8 mouse cellular contexts compared by ENCODE assay signal in the genomic region with DNA sequence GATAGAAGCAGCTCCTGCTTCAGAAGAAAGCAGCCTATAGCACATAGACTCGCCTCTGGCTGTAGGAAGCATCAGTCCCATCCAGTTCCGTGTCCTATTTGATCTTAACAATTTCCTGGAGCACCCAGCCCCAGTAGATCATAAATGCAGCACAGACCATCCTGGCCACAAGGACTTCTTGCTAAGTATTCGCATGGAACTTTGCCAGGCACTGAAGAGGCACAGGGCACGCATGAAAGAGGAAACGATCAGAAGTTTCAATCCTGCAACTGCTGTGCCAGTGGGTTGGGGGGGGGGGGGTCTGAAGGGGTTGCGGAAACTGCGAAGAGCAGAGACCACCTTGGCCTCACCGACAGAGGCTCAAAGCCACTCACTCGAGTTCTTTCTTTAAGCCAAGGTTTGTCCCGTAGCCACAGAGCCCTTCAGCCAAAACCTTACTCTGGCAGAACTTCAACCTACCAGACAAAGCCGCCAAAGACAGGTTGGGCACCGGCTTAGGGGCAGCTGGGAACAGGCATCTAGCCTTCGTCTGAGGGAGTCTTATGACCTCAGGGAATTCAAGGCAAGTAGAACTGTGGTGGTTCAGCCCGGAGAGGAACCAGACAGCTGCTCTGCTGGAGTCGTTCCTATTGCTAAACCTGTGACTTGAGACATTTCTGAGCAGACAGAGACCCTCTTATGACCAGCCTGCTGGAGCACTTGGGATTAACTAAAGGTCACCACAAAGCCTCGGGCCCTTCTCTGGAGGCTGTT. TPM values are rescaled to one million over a fixed set of nuclear protein-coding genes. Genes with fewer than 3 reads are reported as not detected.
DNase-seq lines count a peak whose midpoint lies in the region; ATAC-seq and TF ChIP-seq lines count a peak whose summit lies in the region.
"Had no signal": no experiment of that assay in that cellular context is flagged by ENCODE, and none has a peak within 500 bp of the region (broad histone marks: within the 10 kb centered on the region; RNA-seq: fewer than 3 reads in every experiment).

No protein-coding gene starts in this region.

- H3K36me3 ChIP-seq in hindbrain, embryonic 10.5 days = no peaks in the 10 kb centered on the region
- no peaks in the 10 kb centered on the region for H3K36me3 ChIP-seq in hindbrain, embryonic 12.5 days
- no peaks in the 10 kb centered on the region for H3K36me3 ChIP-seq in MEL (ENCODE audit: control insufficient read depth in 1 of 2, insufficient read depth in 2 of 2, low read length in 2 of 2)
- no peaks in the 10 kb centered on the region for H3K36me3 ChIP-seq in embryonic facial prominence, embryonic 14.5 days (ENCODE audit: control insufficient read depth, insufficient read depth, low read length)
- no peaks in the 10 kb centered on the region for H3K36me3 ChIP-seq in limb, embryonic 13.5 days

- H3K27ac ChIP-seq in hindbrain, embryonic 10.5 days = peak overlapping the region; percentile 86
- H3K27ac ChIP-seq in hindbrain, embryonic 12.5 days = no peak overlapping the region
- H3K27ac ChIP-seq in MEL (ENCODE audit: control insufficient read depth, low read depth, low read length) = no peak overlapping the region
- H3K27ac ChIP-seq in embryonic facial prominence, embryonic 14.5 days (replicated peaks; ENCODE audit: low read depth, low read length) = no peak overlapping the region
- H3K27ac ChIP-seq in limb, embryonic 13.5 days = no peak overlapping the region
- H3K27ac ChIP-seq: forebrain, embryonic 13.5 days had no signal

- TF ChIP-seq RAD21 in MEL (IDR thresholded peaks at IDR 0.05; ENCODE audit: low read depth, low read length) = no peak

- no peaks in the 10 kb centered on the region for H3K9me3 ChIP-seq in hindbrain, embryonic 10.5 days
- no peaks in the 10 kb centered on the region for H3K9me3 ChIP-seq in hindbrain, embryonic 12.5 days (replicated peaks)
- no peaks in the 10 kb centered on the region for H3K9me3 ChIP-seq in MEL (replicated peaks; ENCODE audit: insufficient read depth, low read length)
- H3K9me3 ChIP-seq in embryonic facial prominence, embryonic 14.5 days (ENCODE audit: control insufficient read depth, low read length) = no peaks in the 10 kb centered on the region
- H3K9me3 ChIP-seq in limb, embryonic 13.5 days = no peaks in the 10 kb centered on the region
- H3K9me3 ChIP-seq: forebrain, embryonic 13.5 days had no signal

- TF ChIP-seq POLR2A in MEL (IDR thresholded peaks at IDR 0.05; ENCODE audit: control insufficient read depth in 1 of 2, insufficient read depth in 1 of 2, low read depth in 1 of 2, low read length in 2 of 2, poor library complexity in 1 of 2) = no peak

- 87% methylated on average over 16 of the region's 16 CpGs for WGBS in hindbrain, embryonic 10.5 days
- WGBS in hindbrain, embryonic 12.5 days = 78% methylated on average over 16 of the region's 16 CpGs
- 59% methylated on average over 13 of the region's 16 CpGs for WGBS in embryonic facial prominence, embryonic 14.5 days
- WGBS in limb, embryonic 13.5 days = 65% methylated on average over 16 of the region's 16 CpGs

- no peak for TF ChIP-seq CTCF in MEL (IDR thresholded peaks at IDR 0.05 in 2 of 3, conservative IDR thresholded peaks at IDR 0.05 in 1 of 3; ENCODE audit: control insufficient read depth in 1 of 3, insufficient read depth in 1 of 3, low read depth in 2 of 3, low read length in 3 of 3, poor library complexity in 1 of 3, severe bottlenecking in 1 of 3)

- no peak overlapping the region for H3K4me3 ChIP-seq in hindbrain, embryonic 10.5 days
- H3K4me3 ChIP-seq in hindbrain, embryonic 12.5 days = no peak overlapping the region
- H3K4me3 ChIP-seq in MEL (ENCODE audit: control insufficient read depth in 1 of 2, insufficient read depth in 1 of 2, low read depth in 2 of 2, low read length in 2 of 2) = no peak overlapping the region
- H3K4me3 ChIP-seq in embryonic facial prominence, embryonic 14.5 days (ENCODE audit: low read depth, low read length) = no peak overlapping the region; the same call in 1 of the 2 replicates
- H3K4me3 ChIP-seq in limb, embryonic 13.5 days = no peak overlapping the region

- TF ChIP-seq EP300 in MEL (IDR thresholded peaks at IDR 0.05; ENCODE audit: low read depth in 1 of 2, low read length in 2 of 2) = no peak

- ATAC-seq in hindbrain, embryonic 12.5 days (ENCODE audit: low FRiP score) = no peak
- no peak for ATAC-seq in embryonic facial prominence, embryonic 14.5 days (ENCODE audit: low read depth)
- no peak for ATAC-seq in limb, embryonic 13.5 days (ENCODE audit: low FRiP score, low read depth)

- DNase-seq in hindbrain, embryonic 10.5 days (ENCODE audit: low spot score) = no peak
- peak; percentile 54 for DNase-seq in MEL (ENCODE audit: low read depth, low spot score)
- no peak for DNase-seq in embryonic facial prominence, embryonic 14.5 days (ENCODE audit: low spot score)
- no peak for DNase-seq in ovary, adult 18-20 months (ENCODE audit: low spot score)
- DNase-seq in thymus, postnatal 14 days = no peak

- no peak overlapping the region for H3K4me2 ChIP-seq in hindbrain, embryonic 12.5 days (replicated peaks)
- no peak overlapping the region for H3K4me2 ChIP-seq in embryonic facial prominence, embryonic 14.5 days (ENCODE audit: low read depth, low read length)
- 0 out of 2 replicates have a peak overlapping the region, but pooled peaks have one; percentile 71 for H3K4me2 ChIP-seq in limb, embryonic 13.5 days (replicated peaks)

- H3K4me1 ChIP-seq in hindbrain, embryonic 10.5 days (replicated peaks) = peaks cover 49% of the 10 kb centered on the region
- H3K4me1 ChIP-seq in hindbrain, embryonic 12.5 days = peaks cover 37% of the 10 kb centered on the region
- no peaks in the 10 kb centered on the region; a peak in 2 of 4 replicates for H3K4me1 ChIP-seq in MEL (ENCODE audit: control insufficient read depth in 1 of 2, insufficient read depth in 2 of 2, low read length in 2 of 2)
- H3K4me1 ChIP-seq in embryonic facial prominence, embryonic 14.5 days (ENCODE audit: control insufficient read depth, insufficient read depth, low read length) = peaks cover 22% of the 10 kb centered on the region
- peaks cover 40% of the 10 kb centered on the region for H3K4me1 ChIP-seq in limb, embryonic 13.5 days

- no peaks in the 10 kb centered on the region for H3K79me2 ChIP-seq in MEL (ENCODE audit: control insufficient read depth, insufficient read depth, low read length, poor library complexity)

- peaks cover 64% of the 10 kb centered on the region for H3K27me3 ChIP-seq in hindbrain, embryonic 10.5 days (ENCODE audit: insufficient read depth, poor library complexity, severe bottlenecking)
- peaks cover 60% of the 10 kb centered on the region for H3K27me3 ChIP-seq in hindbrain, embryonic 12.5 days
- H3K27me3 ChIP-seq in MEL (ENCODE audit: control insufficient read depth in 1 of 2, insufficient read depth in 2 of 2, low read length in 2 of 2) = no peaks in the 10 kb centered on the region; a peak in 1 of 4 replicates
- H3K27me3 ChIP-seq in embryonic facial prominence, embryonic 14.5 days (replicated peaks; ENCODE audit: control insufficient read depth, insufficient read depth, low read length) = peaks cover 49% of the 10 kb centered on the region
- H3K27me3 ChIP-seq in limb, embryonic 13.5 days = peaks cover 52% of the 10 kb centered on the region

- H3K9ac ChIP-seq in hindbrain, embryonic 12.5 days = no peak overlapping the region
- no peak overlapping the region for H3K9ac ChIP-seq in MEL (ENCODE audit: control insufficient read depth, low read depth, low read length, poor library complexity, severe bottlenecking)
- peak overlapping the region; percentile 62; the same call in 1 of the 2 replicates for H3K9ac ChIP-seq in embryonic facial prominence, embryonic 14.5 days (ENCODE audit: low read depth, low read length)
- peak overlapping the region; percentile 64; the same call in 1 of the 2 replicates for H3K9ac ChIP-seq in limb, embryonic 13.5 days

TF ChIP-seq in MEL, 35 proteins besides CTCF, POLR2A, EP300 and RAD21 (continues in another document):
- TF ChIP-seq TBP (IDR thresholded peaks at IDR 0.05; ENCODE audit: low read depth, low read length) (no peak), ZNF384 (IDR thresholded peaks at IDR 0.05; ENCODE audit: low read depth, low read length) (no peak), USF1 (IDR thresholded peaks at IDR 0.05; ENCODE audit: low read depth, low read length) (no peak), MYB (IDR thresholded peaks at IDR 0.05; ENCODE audit: low read depth, low read length) (no peak), TCF12 (IDR thresholded peaks at IDR 0.05; ENCODE audit: low read depth, low read length) (no peak), KAT2A (conservative IDR thresholded peaks at IDR 0.05; ENCODE audit: low read depth, low read length) (no peak), UBTF (IDR thresholded peaks at IDR 0.05; ENCODE audit: borderline replicate concordance, insufficient read depth, low read depth, low read length) (no peak), MAZ (IDR thresholded peaks at IDR 0.05; ENCODE audit: low read depth, low read length) (no peak), SMC3 (IDR thresholded peaks at IDR 0.05; ENCODE audit: low read depth, low read length) (no peak), CHD1 (IDR thresholded peaks at IDR 0.05; ENCODE audit: low read depth, low read length) (no peak), JUND (IDR thresholded peaks at IDR 0.05; ENCODE audit: low read depth, low read length) (no peak), MYC (IDR thresholded peaks at IDR 0.05; ENCODE audit: low read depth, low read length) (no peak), MAFK (IDR thresholded peaks at IDR 0.05; ENCODE audit: borderline replicate concordance, low read depth, low read length) (no peak)

RNA-seq across cellular contexts. Expression of a gene that starts 3.9 kb away (rescaled TPM):
- polyA plus RNA-seq in hindbrain, embryonic 10.5 days (2016; fragmentation: Nextera tagmentation; extraction: Ambion mirVana) = 5.9 and 6.8 TPM in 2 replicates
- polyA plus RNA-seq in hindbrain, embryonic 12.5 days (2016; fragmentation: Nextera tagmentation; extraction: Ambion mirVana) = 4.0 and 4.2 TPM in 2 replicates
- total RNA-seq in MEL (2012; rRNA removed) = not detected in 2 replicates
- polyA plus RNA-seq in MEL (2012; ENCODE audit: insufficient read depth in 1 of 2, insufficient read length in 2 of 2, low read depth in 1 of 2, low replicate concordance in 2 of 2, missing spikeins in 1 of 2) = not detected
- polyA plus RNA-seq in embryonic facial prominence, embryonic 14.5 days (2014; fragmentation: Nextera tagmentation; extraction: Ambion mirVana) = 3.8 TPM in 2 replicates
- 2.9 and 3.1 TPM in 2 replicates for polyA plus RNA-seq in limb, embryonic 13.5 days (2015; fragmentation: Nextera tagmentation; extraction: Ambion mirVana)

RNA-seq across cellular contexts. Expression of a gene that starts 16.6 kb away (rescaled TPM):
- 31.4 and 34.8 TPM in 2 replicates for polyA plus RNA-seq in hindbrain, embryonic 10.5 days (2016; fragmentation: Nextera tagmentation; extraction: Ambion mirVana)
- polyA plus RNA-seq in hindbrain, embryonic 12.5 days (2016; fragmentation: Nextera tagmentation; extraction: Ambion mirVana) = 56.0 and 61.8 TPM in 2 replicates
- 1.3 and 2.0 TPM in 2 replicates for total RNA-seq in MEL (2012; rRNA removed)
- polyA plus RNA-seq in MEL (2012; ENCODE audit: insufficient read depth in 1 of 2, insufficient read length in 2 of 2, low read depth in 1 of 2, low replicate concordance in 2 of 2, missing spikeins in 1 of 2) = 1 to 10 TPM in 1 of 2 experiments, not detected in 1; 4.4 TPM
- polyA plus RNA-seq in embryonic facial prominence, embryonic 14.5 days (2014; fragmentation: Nextera tagmentation; extraction: Ambion mirVana) = 24.8 and 24.9 TPM in 2 replicates
- polyA plus RNA-seq in limb, embryonic 13.5 days (2015; fragmentation: Nextera tagmentation; extraction: Ambion mirVana) = 28.7 and 30.9 TPM in 2 replicates

Comparison
In these comparisons a context has a peak if more than half of its experiments do, and no peak if none do; other contexts are left out.
1. H3K9ac ChIP-seq: peak in embryonic facial prominence, embryonic 14.5 days (single experiment) and limb, embryonic 13.5 days (single experiment); none in hindbrain, embryonic 12.5 days (single experiment) and MEL (single experiment).